Mouse (Mus musculus) 3T3-L1 (cell line): ENCODE measurements around the gene Msx1.

Experiments used
- DNase-seq: peaks from one replicate; pipeline ENCODE4 v3.0.0-alpha.2; 2015; ENCODE audit warnings: low read depth, low spot score

Gene Msx1

GRCm38 (mm10) chr5:37797251-37797650, 27.1 kb downstream of the Msx1 start:
- DNase-seq = no peak

- DNase-seq = no peak
Measured at GRCm38 (mm10) chr5:37796751-37797150, 27.6 kb downstream of the Msx1 start.

- DNase-seq = no peak
Measured at GRCm38 (mm10) chr5:37795691-37796090, 28.7 kb downstream of the Msx1 start.

- DNase-seq = no peak
Measured at GRCm38 (mm10) chr5:37792154-37792553, 32.2 kb downstream of the Msx1 start.

- DNase-seq = no peak
Measured at GRCm38 (mm10) chr5:37784847-37785391, 39.5 kb downstream of the Msx1 start.

GRCm38 (mm10) chr5:37783306-37783705, 41.1 kb downstream of the Msx1 start:
- DNase-seq = no peak

- DNase-seq = peak; percentile 22
Measured at GRCm38 (mm10) chr5:37775681-37776080, 48.7 kb downstream of the Msx1 start.

GRCm38 (mm10) chr5:37774011-37774410, 50.4 kb downstream of the Msx1 start:
- no peak for DNase-seq

GRCm38 (mm10) chr5:37770870-37771269, 53.5 kb downstream of the Msx1 start:
- no peak for DNase-seq
